Mouse (Mus musculus) forebrain, postnatal 0 days (tissue): ENCODE measurements around the gene Tns1. TPM values are rescaled to one million over a fixed set of nuclear protein-coding genes. Genes with fewer than 3 reads are reported as not detected.

Source experiments
- ATAC-seq: fragments of 200-750 bp; cut with Nextera tagmentation; 2 replicates; pipeline ENCODE4 v1.8.0; 2017; ENCODE audit warnings: mild to moderate bottlenecking, moderate library complexity
- DNase-seq: peaks from one replicate; pipeline ENCODE4 v3.0.0-alpha.2; 2015
- H3K27ac ChIP-seq: fragments of 300-500 bp; sonication (generic); 2 replicates; pipeline ENCODE4 v1.5.1; 2014; ENCODE audit warnings: low read depth, mild to moderate bottlenecking, antibody characterized with exemption, low read length, moderate library complexity, mixed read lengths
- H3K27me3 ChIP-seq: fragments of 300-500 bp; sonication (generic); 2 replicates; pipeline ENCODE4 v1.6.1; 2014; ENCODE audit warnings: mild to moderate bottlenecking, low read length, mixed read lengths; ENCODE audit not compliant: insufficient read depth
- H3K36me3 ChIP-seq: fragments of 300-500 bp; sonication (generic); 2 replicates; pipeline ENCODE4 v1.6.1; 2014; ENCODE audit warnings: mild to moderate bottlenecking, moderate library complexity; ENCODE audit not compliant: insufficient read depth
- H3K4me1 ChIP-seq: fragments of 300-500 bp; sonication (generic); 2 replicates; pipeline ENCODE4 v1.6.1; 2014; ENCODE audit warnings: antibody characterized with exemption; ENCODE audit not compliant: insufficient read depth
- H3K4me2 ChIP-seq: fragments of 300-500 bp; sonication (generic); 2 replicates; pipeline ENCODE4 v1.6.1; 2014; ENCODE audit warnings: low read depth, mild to moderate bottlenecking, moderate library complexity
- H3K4me3 ChIP-seq: fragments of 300-500 bp; sonication (generic); 2 replicates; pipeline ENCODE4 v1.5.1; 2014; ENCODE audit warnings: low read depth, low read length, mixed read lengths
- H3K9ac ChIP-seq: fragments of 300-500 bp; sonication (generic); 2 replicates; pipeline ENCODE4 v1.6.1; 2014; ENCODE audit warnings: mild to moderate bottlenecking
- H3K9me3 ChIP-seq: fragments of 300-500 bp; sonication (generic); 2 replicates; pipeline ENCODE4 v1.6.1; 2016; ENCODE audit warnings: low read length
- CTCF ChIP-seq: sonication (generic); IDR thresholded peaks from 2 replicates; pipeline ENCODE4 v1.5.1; 2016; ENCODE audit warnings: antibody characterized with exemption, control low read depth, low read depth
- WGBS: fragments of 180-500 bp; shearing (Covaris S2); extraction: QIAGEN DNeasy Blood & Tissue Kit; methylation state at CpG from one replicate; pipeline ENCODE4 v1.1.7; 2014; 5-methylcytosine and 5-hydroxymethylcytosine counted together
- polyA plus RNA-seq: library from polyadenylated mRNA; unstranded; fragments of >200 nt; fragmentation: Nextera tagmentation; extraction: Ambion mirVana; gene quantifications from 2 replicates; pipeline ENCODE4 v1.2.1, GENCODE M21; 2015
- total RNA-seq: library from RNA; depleted of rRNA; stranded (reverse); fragments of >200 nt; gene quantifications from 2 replicates; pipeline ENCODE4 v1.2.3, GENCODE M21; 2014

The Tns1 gene
- total and polyA plus RNA-seq, 2 experiments from 2014 or later = 7.0 to 21.8 TPM

DNA sequence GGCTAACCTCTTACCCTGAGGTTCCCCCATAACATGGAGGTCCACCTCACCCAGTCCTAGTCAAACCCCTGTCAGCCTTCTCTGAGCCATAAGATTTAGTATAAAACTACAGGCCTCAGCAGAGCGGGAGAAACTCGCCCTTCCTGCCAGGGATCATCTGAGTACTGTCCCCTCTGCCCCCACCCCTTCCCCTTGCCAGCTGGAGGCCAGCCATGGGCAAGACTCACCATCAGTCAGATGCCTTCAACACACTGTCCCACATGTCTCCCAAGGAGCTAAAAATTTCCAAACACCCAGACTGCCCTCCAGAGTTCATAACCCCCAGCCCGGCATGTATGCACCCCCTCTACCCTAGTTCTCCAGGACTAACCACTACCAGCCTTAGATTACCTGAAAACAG is 119.2 kb downstream of the Tns1 start:
- no peak for DNase-seq
- TF ChIP-seq CTCF = no peak
- WGBS = 69% methylated on average over 3 of the region's 3 CpGs

DNA sequence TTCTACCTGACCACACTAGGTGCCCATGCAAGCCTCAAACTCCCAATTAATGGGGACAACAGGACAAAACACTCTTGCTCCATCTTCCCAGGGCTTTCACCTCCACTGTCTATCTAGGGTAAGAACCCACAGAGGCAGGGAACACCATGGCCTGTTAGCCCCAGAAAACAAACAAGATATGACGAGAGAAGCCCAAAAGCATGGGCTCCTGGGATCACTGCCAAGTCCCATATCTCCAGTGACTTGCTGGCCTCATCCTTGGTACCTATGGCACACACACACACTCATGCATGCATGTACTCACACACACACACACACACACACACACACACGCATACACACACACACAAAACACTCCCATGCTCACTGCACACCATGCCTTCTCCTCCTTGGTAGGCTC is 120.5 kb downstream of the Tns1 start:
- TF ChIP-seq CTCF = no peak
- H3K27me3 ChIP-seq = no peaks in the 10 kb centered on the region
- no peaks in the 10 kb centered on the region for H3K9me3 ChIP-seq
- H3K36me3 ChIP-seq = no peaks in the 10 kb centered on the region
- ATAC-seq = no peak
- no peak overlapping the region for H3K27ac ChIP-seq
- H3K4me1 ChIP-seq = no peaks in the 10 kb centered on the region
- H3K9ac ChIP-seq = no peak overlapping the region
- H3K4me3 ChIP-seq = no peak overlapping the region
- WGBS = 69% methylated on average over 2 of the region's 2 CpGs
- no peak for DNase-seq
- no peak overlapping the region for H3K4me2 ChIP-seq

More for the DNA sequence above, 119.2 kb downstream of the Tns1 start:
- no peak overlapping the region for H3K4me2 ChIP-seq
- H3K27ac ChIP-seq = no peak overlapping the region
- H3K9me3 ChIP-seq = no peaks in the 10 kb centered on the region
- H3K9ac ChIP-seq = no peak overlapping the region
- H3K4me3 ChIP-seq = no peak overlapping the region
- no peaks in the 10 kb centered on the region for H3K4me1 ChIP-seq
- H3K36me3 ChIP-seq = no peaks in the 10 kb centered on the region
- H3K27me3 ChIP-seq = no peaks in the 10 kb centered on the region
- ATAC-seq = no peak

DNA sequence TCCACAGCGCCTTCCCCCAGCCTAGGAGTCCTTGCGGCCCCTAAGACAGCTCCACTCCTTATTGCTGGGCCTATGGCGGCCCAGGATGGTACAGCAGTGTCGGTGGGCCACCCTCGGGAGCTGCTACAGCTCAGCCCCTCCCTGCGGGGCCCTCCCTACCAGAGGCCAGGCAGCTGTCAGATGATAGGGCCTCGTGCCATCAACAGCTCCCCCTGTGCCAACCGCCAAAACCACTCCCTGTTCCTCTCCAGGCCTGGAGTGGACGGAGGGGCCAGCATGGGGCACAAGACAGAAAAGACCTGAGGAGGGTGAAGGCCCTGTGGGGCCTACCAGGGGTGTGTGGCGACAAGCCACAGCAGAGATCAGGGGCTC is 122.8 kb downstream of the Tns1 start:
- H3K4me1 ChIP-seq = no peaks in the 10 kb centered on the region
- DNase-seq (no peak), ATAC-seq (no peak)
- no peaks in the 10 kb centered on the region for H3K27me3 ChIP-seq
- H3K9ac ChIP-seq = no peak overlapping the region
- no peak overlapping the region for H3K4me3 ChIP-seq
- H3K9me3 ChIP-seq = no peaks in the 10 kb centered on the region
- H3K36me3 ChIP-seq = no peaks in the 10 kb centered on the region
- WGBS = 74% methylated on average over 10 of the region's 10 CpGs
- H3K4me2 ChIP-seq = no peak overlapping the region
- no peak overlapping the region for H3K27ac ChIP-seq
- TF ChIP-seq CTCF = no peak

DNA sequence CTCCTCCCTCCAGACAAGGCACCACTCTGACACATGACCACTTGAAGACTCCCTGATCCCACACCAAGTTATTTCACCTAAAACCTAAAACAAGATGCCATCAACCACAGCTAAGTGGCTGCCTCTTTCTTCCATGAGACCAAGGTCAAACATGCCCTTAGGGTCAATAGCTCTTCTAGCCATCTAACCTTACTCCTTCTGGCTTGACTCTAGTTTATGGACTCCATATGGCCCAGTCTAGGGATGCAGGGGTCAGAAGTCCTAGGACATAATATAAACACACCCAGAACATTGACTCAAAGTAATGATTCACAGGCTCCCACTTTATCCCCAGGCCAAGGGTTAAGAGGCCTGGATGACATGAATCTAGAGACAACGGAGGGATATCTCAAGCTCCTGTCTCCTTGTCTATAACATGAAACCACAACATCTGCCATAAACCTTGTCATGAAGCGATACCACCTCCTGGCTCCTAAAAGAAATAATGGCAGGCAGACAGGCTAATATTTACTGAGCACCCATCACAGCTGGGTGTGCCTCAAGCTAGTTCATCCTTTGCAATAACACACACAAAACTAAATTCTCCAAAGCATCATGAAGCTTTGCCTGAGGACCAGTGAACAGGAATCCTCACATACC is 123.3 kb downstream of the Tns1 start:
- DNase-seq = no peak
- Histone ChIP-seq H3K4me3 (no peak overlapping the region), H3K27ac (no peak overlapping the region), H3K4me1 (no peaks in the 10 kb centered on the region), H3K9ac (no peak overlapping the region), H3K4me2 (no peak overlapping the region), H3K9me3 (no peaks in the 10 kb centered on the region), H3K36me3 (no peaks in the 10 kb centered on the region), H3K27me3 (no peaks in the 10 kb centered on the region)
- WGBS = 100% methylated on average over 2 of the region's 2 CpGs
- no peak for ATAC-seq
- no peak for TF ChIP-seq CTCF

DNA sequence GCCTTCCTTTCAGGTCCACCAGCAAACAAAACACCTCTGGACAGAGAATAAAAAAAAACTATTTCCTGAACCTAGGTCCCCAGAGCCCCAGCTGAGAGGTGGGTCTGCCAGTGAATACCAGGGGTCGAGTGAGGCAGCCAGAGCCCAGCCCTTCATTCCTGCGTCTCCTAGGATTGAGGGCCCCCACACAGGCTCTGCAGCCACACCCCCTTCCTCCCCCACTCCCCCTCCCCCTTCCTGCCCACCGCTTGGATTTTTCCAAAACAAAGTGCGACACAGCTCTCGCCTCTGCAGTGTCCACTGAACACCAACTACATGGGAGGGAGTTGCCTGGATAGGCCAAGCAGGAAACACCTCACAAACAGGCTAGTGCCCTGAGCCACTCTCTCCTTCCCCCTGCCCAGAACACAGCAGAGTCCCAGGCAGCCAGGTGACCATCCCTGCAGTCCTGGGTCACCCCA is 124.0 kb downstream of the Tns1 start:
- no peak overlapping the region for H3K4me2 ChIP-seq
- 16% methylated on average over 5 of the region's 5 CpGs for WGBS
- ATAC-seq = no peak
- no peak overlapping the region for H3K4me3 ChIP-seq
- TF ChIP-seq CTCF = no peak
- no peak overlapping the region for H3K9ac ChIP-seq
- no peaks in the 10 kb centered on the region for H3K27me3 ChIP-seq
- DNase-seq = no peak
- H3K9me3 ChIP-seq = no peaks in the 10 kb centered on the region
- no peak overlapping the region for H3K27ac ChIP-seq
- no peaks in the 10 kb centered on the region for H3K36me3 ChIP-seq
- H3K4me1 ChIP-seq = no peaks in the 10 kb centered on the region

DNA sequence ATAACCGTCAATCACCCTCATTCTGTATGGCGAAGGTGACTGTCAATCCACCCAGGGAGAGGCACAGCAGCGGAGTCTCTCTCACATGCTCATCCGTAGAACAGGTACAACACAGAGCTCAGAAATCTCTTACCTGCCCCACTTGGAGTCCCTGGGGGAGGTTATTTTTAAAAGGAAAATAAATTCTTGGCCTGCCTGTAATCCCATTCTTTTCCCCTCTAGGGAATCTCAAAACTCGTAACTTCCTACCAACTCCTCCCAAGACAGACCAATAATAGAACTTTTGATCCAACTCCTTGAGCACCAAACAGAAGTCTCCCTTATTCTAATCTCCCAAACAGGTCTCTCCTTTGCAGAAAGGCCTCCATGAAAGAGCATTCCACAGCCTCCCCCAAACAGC is 124.7 kb downstream of the Tns1 start:
- no peak overlapping the region for H3K4me3 ChIP-seq
- no peak overlapping the region for H3K9ac ChIP-seq
- H3K27me3 ChIP-seq = no peaks in the 10 kb centered on the region
- H3K27ac ChIP-seq = no peak overlapping the region
- no peak for ATAC-seq
- no peaks in the 10 kb centered on the region for H3K36me3 ChIP-seq
- no peak for TF ChIP-seq CTCF
- DNase-seq = no peak
- WGBS = 79% methylated on average over 5 of the region's 5 CpGs
- no peaks in the 10 kb centered on the region for H3K9me3 ChIP-seq
- no peaks in the 10 kb centered on the region for H3K4me1 ChIP-seq
- H3K4me2 ChIP-seq = no peak overlapping the region

DNA sequence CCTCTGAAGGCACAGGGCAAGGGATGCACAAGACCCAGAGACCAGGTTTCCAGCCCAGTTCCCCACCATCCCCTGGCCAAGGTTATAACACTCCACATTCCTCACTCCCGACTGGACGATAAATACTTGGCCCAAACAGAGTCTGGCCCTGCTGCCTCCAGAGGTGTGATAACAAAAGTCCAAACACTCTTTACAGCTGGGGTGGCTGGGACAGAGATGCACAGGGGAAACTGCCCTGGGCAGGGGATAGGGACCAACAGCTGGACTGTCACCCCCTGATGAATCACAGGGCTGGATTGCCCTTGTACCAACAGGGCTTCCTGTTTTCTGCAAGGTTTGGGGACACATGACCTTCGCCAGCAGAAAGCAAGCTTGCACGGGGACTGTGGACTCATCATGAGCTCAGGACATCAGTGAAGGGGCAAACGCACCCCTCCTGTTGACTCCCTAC is 125.3 kb downstream of the Tns1 start:
- no peak overlapping the region for H3K27ac ChIP-seq
- no peak overlapping the region for H3K4me2 ChIP-seq
- no peaks in the 10 kb centered on the region for H3K36me3 ChIP-seq
- WGBS = 75% methylated on average over 5 of the region's 5 CpGs
- no peaks in the 10 kb centered on the region for H3K27me3 ChIP-seq
- ATAC-seq (no peak), DNase-seq (no peak)
- H3K4me3 ChIP-seq = no peak overlapping the region
- no peaks in the 10 kb centered on the region for H3K4me1 ChIP-seq
- TF ChIP-seq CTCF = no peak
- no peak overlapping the region for H3K9ac ChIP-seq
- H3K9me3 ChIP-seq = no peaks in the 10 kb centered on the region
